Mouse (Mus musculus) heart, adult 8-10 months (tissue): ENCODE measurements around the gene Gje1. TPM values are rescaled to one million over a fixed set of nuclear protein-coding genes. Genes with fewer than 3 reads are reported as not detected.

Experiments used
- DNase-seq: peaks from one replicate; pipeline ENCODE4 v3.0.0; 2022; ENCODE audit warnings: low spot score
- total RNA-seq, 4 experiments: library from RNA; stranded (reverse); gene quantifications; 2 replicates each; pipeline ENCODE4 v1.2.4; 2022

Gene Gje1
- total RNA-seq: not detected

DNA sequence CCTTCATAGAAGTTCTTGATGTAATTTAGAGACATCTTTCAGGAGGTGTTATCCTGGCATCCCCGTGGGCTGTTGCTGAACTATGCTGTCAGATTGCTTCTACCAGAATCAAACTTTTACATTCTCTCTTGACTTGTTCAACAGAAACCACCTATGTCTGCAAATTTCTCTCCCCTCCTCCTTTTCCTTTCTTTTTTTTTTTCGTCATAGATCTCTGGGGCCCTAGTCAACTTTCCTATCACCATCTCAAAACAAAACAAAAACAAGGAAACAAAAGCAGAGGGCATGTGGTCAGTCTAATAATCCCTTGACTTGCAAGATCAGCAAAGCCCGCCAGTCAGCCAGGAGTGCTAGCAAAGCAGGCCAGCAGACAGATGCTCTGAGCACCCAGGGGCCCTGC, at the start of gene Gje1:
TSS of gene Gje1 (minus strand) at position 101 of the 400 bp plus-strand sequence.
- DNase-seq: no peak

DNA sequence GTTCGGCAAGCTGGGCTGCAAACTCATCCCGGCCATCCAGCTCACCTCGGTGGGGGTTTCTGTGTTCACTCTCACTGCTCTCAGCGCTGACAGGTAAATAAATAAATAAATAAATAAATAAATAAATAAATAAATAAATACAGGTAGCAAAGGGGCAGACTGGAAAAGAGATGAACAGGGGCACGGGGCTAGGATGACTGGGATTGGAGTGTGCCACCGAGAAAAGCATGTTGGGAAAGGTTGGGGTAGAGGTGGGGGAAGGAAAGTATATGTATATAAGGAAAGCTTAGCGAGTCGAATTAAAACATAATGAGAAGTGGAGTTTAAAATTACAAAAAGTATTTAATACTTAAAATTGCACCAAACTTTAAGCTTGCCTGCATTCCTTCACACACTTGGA, 42.6 kb upstream of the Gje1 start:
- no peak for DNase-seq

DNA sequence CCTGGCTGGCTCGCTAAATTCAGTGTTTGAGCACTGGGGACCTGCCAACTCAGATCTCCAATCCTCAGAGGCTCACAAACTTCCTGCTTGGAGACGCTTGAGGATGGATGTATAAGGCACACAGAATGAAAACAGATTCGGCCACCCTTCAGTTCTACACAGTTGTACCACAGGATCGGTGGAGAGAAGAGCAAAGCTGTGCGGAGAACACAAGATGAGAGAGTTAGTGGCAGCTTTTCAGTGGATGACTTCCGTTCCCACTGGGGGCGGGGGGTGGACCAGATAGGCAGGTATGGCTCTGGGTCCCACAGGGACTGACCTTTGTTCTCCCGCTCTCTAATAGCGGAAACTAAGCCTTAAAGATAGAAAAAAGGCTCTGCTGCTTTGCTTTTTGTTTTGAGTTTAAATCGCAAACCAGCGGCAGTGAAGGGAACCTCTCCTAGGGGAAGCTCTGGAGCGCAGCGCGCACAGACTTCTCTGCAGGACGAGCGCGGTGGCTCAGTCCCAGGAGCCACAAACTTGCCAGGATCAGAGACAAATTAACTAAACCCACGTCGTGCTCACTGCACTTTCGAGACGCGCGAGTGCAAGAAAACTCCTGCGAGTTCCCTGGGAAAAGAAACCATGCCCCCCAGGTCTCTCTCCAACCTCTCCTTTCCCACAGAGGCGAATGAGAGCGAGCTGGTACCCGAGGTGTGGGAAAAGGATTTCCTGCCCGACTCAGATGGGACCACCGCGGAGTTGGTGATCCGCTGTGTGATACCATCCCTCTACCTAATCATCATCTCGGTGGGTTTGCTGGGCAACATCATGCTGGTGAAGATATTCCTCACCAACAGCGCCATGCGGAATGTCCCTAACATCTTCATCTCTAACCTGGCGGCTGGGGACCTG, 41.9 kb upstream of the Gje1 start:
- DNase-seq: no peak

DNA sequence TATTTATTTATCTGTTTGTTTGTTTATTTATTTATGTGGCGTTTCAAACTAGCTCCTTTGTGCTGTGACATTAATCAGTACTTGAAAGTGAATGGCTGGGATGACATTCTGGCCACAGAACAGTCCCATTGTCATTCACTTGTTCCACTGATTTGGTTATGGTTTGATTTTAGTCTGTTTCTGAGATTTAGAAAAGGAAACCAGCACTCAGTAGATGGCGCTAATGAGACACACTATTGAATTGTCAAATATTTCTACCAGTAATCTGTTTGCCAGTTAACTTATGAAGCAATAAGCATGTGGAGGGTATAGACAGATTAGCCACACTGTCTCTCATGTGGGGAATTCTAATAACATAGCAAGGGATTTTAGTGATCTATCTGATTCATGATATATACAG, 16.3 kb upstream of the Gje1 start:
- DNase-seq: peak; percentile 19

DNA sequence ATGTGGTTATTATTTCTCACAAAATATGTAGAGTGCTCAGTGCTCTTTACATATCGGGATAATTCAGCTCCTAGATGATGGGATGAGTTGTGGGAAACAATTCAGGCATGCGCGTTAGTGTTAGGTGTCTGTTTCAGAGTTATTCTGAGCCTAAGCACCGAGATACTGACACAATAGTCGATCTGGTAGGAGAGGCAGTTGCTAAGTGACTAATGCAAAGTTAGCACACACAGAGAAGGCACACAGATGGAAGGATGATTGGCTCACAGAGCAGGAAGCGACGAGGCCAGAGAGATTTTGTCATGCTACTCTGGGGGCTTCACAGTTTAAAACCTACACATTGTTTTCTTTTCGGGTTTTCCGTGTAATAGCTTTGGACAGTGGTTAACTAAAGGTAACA, 7.7 kb upstream of the Gje1 start:
- DNase-seq: no peak

DNA sequence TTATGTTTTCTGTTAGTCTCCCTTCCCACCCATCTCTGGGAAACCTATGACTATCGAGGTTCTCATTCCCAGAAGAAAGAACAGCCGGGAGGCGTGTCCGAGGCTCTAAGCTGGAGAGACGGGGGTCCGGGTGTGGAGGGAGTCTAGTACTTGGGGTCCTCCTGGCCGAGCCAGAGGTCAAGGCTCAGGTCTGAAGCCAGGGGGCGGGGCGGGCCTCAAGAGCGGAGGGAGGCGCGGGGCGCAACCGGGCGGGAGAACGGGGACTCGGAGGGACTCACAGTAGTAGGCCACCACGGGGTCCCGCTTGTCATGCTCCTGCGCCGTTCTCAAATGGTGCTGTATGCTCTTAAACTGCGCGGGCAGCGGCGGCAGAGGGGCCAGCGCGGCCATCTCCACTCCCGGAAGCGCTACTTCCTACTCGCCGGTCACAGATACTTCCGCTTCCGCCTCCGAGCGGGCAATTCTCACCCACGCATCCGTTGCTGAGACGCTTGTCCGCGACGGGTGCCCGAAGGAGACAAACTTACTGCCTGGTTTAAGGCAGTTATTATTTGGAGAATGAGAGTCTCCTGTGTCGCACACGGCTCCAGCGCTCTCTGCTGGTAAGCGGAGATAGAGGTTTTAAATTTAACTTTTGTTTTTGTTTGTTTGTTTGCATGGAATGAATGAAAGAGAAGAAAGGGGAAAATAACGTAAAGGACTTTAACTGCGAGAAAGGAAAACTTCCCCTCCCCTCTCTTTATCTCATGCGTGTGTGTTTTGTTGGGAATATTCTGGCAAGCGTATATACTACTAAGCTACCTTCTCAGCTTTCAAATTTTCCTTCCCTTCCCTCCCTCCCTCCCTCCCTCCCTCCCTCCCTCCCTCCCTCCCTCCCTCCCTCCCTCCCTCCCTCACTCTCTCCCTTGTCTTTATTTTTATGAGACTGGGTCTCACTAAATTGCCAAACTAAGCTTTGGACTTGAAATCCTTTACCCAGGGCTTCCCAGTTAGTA, 12.6 kb downstream of the Gje1 start, which contains the start of the genes Vta1 and Nmbr:
TSS of gene Vta1 (minus strand) at position 489 of the 995 bp plus-strand sequence.
TSS of gene Nmbr (plus strand) at position 520 of the 995 bp plus-strand sequence.
- peak; percentile 100 for DNase-seq

DNA sequence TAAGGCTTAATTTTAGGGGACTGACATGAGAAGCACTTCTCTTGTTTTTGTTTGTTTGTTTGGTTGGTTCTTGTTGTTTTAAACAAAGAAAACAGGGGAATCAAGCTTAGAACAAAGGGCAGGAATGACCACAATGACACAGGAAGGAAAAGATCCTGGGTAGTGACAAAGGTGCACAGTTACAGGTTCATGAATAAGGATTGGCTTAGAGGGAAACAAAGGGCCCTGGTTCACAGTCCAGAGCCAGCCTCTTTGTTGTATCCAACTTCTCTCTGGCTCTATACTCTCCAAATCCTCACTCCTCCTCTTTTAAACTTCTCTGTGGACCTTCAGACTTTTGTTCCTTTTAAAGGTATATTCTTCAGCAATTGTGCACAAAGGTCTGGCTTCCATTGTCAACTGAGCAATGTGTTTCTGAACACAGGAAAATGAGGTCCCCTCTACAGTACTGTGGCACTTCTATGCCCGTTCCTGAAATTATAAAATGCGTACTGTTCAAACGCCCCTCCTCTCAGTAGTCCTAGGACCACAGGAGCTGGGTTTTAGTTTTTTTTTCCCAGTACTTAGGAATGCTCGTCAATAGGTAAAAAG, 14.1 kb downstream of the Gje1 start:
- no peak for DNase-seq

DNA sequence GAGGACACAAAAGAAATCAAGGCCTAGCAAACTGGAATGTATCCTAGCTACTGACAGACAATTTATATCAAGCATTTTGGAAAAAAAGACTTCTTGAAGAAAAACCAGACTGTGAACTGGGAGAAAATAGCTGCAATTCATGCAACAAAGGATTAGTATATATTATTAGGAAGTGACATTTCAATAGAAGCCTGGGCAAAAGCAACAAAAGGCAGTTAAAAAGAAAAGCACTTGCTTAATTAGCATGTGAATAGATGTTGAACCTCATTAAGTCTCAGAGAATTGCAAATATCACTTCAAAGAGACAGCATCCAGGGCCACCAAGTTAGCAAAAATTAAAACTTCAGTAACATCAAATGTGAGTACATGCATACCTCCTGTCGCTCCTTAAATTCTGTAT, 14.8 kb downstream of the Gje1 start:
- DNase-seq: no peak

DNA sequence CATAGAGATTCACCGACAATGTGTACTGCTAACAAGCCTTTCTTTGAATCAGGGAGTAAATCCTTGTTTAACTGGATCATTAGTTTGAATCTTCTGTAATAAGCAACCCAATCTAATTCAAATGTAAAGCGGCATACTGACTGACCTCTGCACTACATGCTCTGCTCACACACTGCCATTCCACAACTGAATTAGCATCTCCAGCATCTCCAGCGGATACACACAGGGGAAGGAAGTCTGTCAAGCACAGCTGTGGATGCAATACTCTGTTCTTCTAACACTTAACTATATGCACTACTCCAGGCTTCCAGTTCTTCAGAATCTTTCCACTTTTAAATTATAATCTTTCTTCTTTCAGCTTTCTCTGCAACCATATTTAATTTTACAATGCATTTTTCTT, 27.7 kb downstream of the Gje1 start:
- no peak for DNase-seq

DNA sequence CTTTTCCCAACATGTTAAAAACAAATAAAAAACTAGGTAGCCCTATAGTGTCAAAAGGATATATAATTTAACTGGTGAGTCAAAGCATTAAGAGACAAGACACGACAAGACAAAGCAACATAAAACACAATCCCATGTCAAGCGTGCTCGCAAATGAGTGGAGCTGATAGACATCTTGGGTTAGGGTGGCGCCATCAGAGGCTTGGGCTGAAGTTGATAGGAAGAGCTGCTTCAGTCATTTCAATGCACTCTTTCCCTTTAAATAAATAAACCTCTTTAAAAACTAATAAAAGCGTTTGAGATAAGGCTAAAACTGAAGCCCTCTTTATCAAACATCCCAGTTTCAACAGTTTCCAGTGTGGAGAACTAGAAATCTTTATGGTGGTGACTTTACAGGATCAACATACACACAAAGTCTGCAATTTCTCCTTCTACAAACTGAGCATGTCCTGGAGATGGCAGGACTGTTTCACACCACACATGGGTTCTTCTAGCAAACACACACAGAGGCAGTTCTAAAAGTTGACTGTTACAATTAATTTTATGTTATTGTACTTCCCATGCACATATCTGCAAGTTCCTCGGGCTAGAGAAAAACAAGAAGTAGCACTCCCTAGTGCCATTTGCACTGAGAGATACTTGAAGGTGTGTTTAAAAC, 29.1 kb downstream of the Gje1 start:
- DNase-seq: no peak

DNA sequence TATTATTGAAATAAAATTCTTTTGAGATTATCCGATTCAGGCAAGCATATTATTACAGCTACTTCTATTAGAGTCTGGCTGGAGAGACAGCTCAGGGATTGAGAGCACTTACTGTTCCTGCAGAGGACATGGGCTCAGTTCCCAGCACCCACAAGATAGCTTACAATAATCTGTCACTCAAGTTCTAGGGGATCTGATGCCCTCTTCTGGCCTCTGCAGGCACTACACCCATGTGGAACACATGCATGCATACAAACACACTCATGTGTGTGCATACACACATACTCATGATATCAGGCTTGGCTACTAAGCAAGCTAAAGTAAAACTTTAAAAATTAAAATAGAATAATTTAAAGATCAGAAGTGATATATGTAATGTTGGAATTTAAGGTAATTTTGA, 32.4 kb downstream of the Gje1 start:
- no peak for DNase-seq

DNA sequence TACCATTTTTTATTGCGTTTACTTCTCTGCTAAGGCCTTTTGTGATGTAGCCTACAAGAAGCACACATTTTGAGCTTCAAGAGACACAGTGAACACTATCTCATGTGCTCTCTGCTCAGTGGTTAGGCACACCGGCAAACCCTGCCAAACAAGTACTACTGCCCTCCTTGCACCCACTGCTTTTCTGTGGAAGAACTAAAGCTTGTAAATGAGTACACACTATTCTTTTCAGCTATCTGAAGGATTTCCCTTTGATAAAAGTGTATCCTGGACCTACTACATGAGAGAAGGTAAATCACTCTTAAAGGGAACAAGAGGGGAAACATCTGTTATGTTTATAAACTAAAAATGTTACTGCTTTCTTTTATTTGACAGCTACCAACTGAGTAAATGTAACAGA, 51.9 kb downstream of the Gje1 start:
- peak; percentile 10 for DNase-seq

Other genes starting within 250 kb of the Gje1 start
- 1 to 10 TPM; 1.9 to 3.8 (median 2.0) TPM for gene Adgrg6, start 172.6 kb downstream of the Gje1 start, total RNA-seq
- gene Vta1, start 12.7 kb downstream of the Gje1 start, total RNA-seq: 10 to 100 TPM; 20.8 to 36.7 (median 29.6) TPM
- under 1 TPM in 1 of 4 experiments, not detected in 3; 0.53 TPM for gene Nmbr, start 12.6 kb downstream of the Gje1 start, total RNA-seq